Mouse (Mus musculus): ENCODE results near the gene Vmn1r68. TPM values are rescaled to one million over a fixed set of nuclear protein-coding genes. Genes with fewer than 3 reads are reported as not detected.

Gene Vmn1r68
- total RNA-seq (2021): not detected
- long read RNA-seq, experiment 1: 0 reads
- long read RNA-seq, experiment 2: 0 reads

GRCm38 (mm10) chr7:10558385-10558784 lies at the start of gene Vmn1r68:
Vmn1r68 (minus strand) TSS chr7:10558485.
- no peak for TF ChIP-seq CTCF (conservative IDR thresholded peaks at IDR 0.05)
- no peak for DNase-seq (ENCODE audit: low spot score in 2 of 2)
- no peak within 1 kb of the TSS for H3K27ac ChIP-seq
- H3K4me3 ChIP-seq: no peak within 1 kb of the TSS

GRCm38 (mm10) chr7:10495578-10495977 lies 62.7 kb downstream of the Vmn1r68 start:
- TF ChIP-seq CTCF (conservative IDR thresholded peaks at IDR 0.05): no peak
- no peak overlapping the region for H3K27ac ChIP-seq
- H3K4me3 ChIP-seq: peak overlapping the region; percentile 69
- DNase-seq (ENCODE audit: low spot score in 2 of 2): no peak

- TF ChIP-seq CTCF (conservative IDR thresholded peaks at IDR 0.05): no peak
- H3K27ac ChIP-seq: peak within 1 kb of the TSS; percentile 92
- DNase-seq (ENCODE audit: low spot score in 2 of 2): peak; percentile 76 to 84
- peak within 1 kb of the TSS; percentile 69 for H3K4me3 ChIP-seq
Measured at GRCm38 (mm10) chr7:10494786-10495521, 63.3 kb downstream of the Vmn1r68 start, which contains the start of gene Zik1. Zik1 (minus strand) TSS chr7:10495394.

GRCm38 (mm10) chr7:10480588-10481233 lies 77.6 kb downstream of the Vmn1r68 start:
- DNase-seq (ENCODE audit: low spot score in 2 of 2): peak; percentile 32 to 50
- no peak for TF ChIP-seq CTCF (conservative IDR thresholded peaks at IDR 0.05)
- Histone ChIP-seq H3K27ac (0 out of 2 replicates have a peak overlapping the region, but pooled peaks have one; percentile 18), H3K4me3 (peak overlapping the region; percentile 49)

GRCm38 (mm10) chr7:10479813-10480212 lies 78.5 kb downstream of the Vmn1r68 start:
- H3K27ac ChIP-seq: no peak overlapping the region
- no peak overlapping the region for H3K4me3 ChIP-seq
- DNase-seq (ENCODE audit: low spot score in 2 of 2): no peak
- TF ChIP-seq CTCF (conservative IDR thresholded peaks at IDR 0.05): no peak

GRCm38 (mm10) chr7:10458166-10458565 lies 100.1 kb downstream of the Vmn1r68 start:
- Histone ChIP-seq H3K4me3 (no peak overlapping the region), H3K27ac (no peak overlapping the region)
- no peak for TF ChIP-seq CTCF (conservative IDR thresholded peaks at IDR 0.05)
- no peak for DNase-seq (ENCODE audit: low spot score in 2 of 2)

Other genes starting within 250 kb of the Vmn1r68 start
- gene Vmn1r67, start 115.2 kb downstream of the Vmn1r68 start, total RNA-seq (2021): not detected
- gene Zik1, start 63.1 kb downstream of the Vmn1r68 start, total RNA-seq (2021): 10 to 100 TPM; 14.5 to 15.1 TPM
- gene Vmn1r69, start 55.2 kb upstream of the Vmn1r68 start, total RNA-seq (2021): not detected
- gene Vmn1r70, start 73.0 kb upstream of the Vmn1r68 start, total RNA-seq (2021): not detected
- gene Nlrp4b, start 129.3 kb upstream of the Vmn1r68 start, total RNA-seq (2021): not detected
- gene Vmn1r71, start 195.9 kb upstream of the Vmn1r68 start, total RNA-seq (2021): not detected